Mouse (Mus musculus) embryo, embryonic 10.5 days (tissue): ENCODE measurements around the gene Kcnj16.
A peak's percentile ranks its signal among the peaks of the same experiment; 100 is the strongest.

Experiments used
- DNase-seq: peaks from one replicate; pipeline ENCODE4 v3.0.0-alpha.2; 2015; ENCODE audit warnings: low spot score

Gene Kcnj16

GRCm38 (mm10) chr11:110967762-110968135, at the start of gene Kcnj16:
Kcnj16 (plus strand) TSS chr11:110968033.
- DNase-seq: no peak

DNA sequence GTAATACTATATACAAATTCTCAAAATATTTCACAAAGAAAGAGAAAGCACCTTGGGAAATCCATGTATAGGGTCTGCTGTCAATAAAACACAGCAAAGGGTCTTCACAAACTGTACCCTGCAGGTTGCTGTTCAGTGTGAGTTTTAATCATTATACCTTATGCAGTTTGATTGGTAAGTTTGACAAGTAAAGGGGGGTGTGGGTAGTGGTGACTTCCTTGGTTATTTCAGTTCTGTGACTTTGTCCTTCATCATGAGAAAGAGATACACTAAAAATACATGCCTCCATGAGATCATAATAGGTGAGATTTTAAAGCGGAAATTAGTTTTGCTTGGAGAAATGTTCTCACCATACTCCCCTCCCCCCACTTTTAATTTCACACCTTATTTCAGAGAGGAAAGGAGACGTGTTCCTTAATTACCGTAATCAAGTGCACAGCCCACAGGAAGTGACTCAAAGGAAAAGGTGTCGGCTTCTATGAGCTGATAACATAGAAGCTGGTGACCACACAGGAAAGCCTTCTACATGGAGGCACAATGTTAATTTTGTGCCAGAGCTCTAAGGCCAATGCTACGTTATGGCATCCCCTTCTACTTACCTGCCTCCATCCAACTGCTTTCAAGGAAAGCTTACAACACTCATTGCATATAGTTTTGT, 48.9 kb upstream of the Kcnj16 start:
- DNase-seq: no peak

DNA sequence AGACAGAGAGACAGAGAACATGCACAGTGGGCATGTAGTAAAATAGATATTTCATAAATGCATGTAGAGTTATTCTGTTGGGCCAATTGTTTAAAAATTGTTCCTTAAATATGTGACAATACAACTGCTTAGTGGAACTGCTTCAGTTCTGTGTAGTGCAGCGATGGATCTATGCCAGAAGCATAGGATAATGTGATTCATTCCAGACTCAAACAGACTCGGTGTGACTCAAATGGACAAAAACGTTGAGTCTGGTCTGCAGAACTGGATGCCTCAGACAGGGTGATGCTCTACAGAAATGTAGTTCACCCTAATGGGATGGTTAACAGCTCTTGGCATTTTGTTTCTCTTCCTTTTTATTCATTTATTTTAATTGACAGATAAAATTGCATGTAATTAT, 32.1 kb upstream of the Kcnj16 start:
- no peak for DNase-seq

- no peak for DNase-seq
These were observed 25.6 kb upstream of the Kcnj16 start for GRCm38 (mm10) chr11:110942280-110942679.

DNA sequence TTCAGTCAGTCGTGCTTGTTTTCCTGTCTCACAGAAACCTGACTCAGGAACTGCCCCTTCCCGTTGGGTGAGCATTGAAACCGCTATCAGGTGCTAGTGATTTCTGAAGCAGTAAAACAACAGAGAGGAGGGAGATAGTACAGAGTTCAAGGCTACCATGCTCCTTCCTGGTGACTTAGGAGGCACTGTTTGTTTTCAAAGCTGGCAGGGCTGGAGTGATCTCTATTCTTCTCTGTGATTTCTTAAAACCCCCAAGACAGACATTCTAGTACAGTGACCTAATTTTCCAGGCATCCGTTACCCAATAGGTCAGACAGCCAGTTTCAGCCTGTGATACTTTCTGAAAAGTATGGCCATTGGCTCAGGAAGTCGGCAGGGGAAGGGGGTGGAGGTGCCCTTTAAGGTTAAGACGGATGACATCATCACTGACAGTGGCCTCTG, 25.1 kb upstream of the Kcnj16 start:
- peak; percentile 23 for DNase-seq

- peak; percentile 64 for DNase-seq
These were observed 11.2 kb upstream of the Kcnj16 start for GRCm38 (mm10) chr11:110956665-110957064.

DNA sequence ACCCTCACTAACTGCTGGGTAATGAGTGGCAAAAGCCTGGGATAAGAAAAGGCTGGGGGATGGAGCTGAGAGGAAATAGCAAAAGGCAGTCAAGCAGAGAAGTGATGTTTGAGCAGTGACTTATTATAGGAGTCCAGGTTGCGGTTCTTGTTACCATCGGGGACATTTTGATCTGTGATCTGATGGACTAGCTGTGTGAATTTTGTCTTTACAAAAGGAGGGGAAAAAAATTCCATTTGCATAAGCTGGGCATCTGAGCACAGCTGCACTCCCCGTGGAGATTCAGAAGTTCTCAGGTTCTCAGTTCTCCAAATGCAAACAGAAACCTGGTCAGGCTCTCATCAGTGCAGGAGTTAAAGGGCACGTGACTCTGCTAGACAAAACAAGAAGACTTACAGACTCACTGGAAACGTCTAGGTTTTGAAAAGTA, 6.2 kb upstream of the Kcnj16 start:
- DNase-seq: peak; percentile 47

GRCm38 (mm10) chr11:110967019-110967761, 643 bp upstream of the Kcnj16 start:
- no peak for DNase-seq

DNA sequence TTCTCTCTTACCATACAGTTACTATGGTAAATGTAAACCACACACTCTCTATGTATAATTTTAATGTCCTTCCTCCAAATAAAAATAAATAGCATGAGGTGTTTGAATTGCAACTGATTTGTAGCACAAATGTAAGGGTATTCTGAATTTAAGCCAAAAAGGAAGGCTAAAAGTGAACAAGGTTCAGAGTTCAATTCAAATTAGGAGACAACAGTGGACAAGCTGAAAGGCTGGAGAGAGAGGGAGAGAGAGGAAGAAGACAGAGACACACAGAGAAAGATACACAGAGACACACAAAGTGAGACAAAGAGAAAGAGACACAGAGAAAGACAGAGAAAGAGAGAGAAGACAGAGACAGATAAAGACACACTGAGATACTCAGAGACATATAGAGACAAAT, 1.1 kb downstream of the Kcnj16 start:
- DNase-seq: no peak

- no peak for DNase-seq
These were observed 17.7 kb downstream of the Kcnj16 start for GRCm38 (mm10) chr11:110985508-110985907.

DNA sequence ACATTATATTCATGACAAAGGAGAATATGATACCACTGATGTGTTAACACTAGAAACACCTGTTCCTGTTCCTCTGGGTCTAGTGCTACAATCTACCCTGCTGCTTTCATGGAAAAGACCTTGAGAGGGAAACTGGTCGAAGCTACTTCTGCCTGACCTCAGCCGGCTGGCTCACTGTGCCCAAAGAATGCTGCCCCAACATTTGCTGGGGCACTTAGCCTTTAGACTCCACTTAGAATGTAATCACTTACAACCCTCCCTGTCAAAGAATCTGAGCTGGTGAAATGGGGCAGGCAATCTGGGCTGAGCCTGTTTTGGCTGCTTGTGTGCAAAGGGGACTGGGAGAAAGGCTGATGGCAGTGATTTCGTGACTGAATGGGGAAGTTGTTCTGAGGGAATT, 18.1 kb downstream of the Kcnj16 start:
- peak; percentile 24 for DNase-seq

DNA sequence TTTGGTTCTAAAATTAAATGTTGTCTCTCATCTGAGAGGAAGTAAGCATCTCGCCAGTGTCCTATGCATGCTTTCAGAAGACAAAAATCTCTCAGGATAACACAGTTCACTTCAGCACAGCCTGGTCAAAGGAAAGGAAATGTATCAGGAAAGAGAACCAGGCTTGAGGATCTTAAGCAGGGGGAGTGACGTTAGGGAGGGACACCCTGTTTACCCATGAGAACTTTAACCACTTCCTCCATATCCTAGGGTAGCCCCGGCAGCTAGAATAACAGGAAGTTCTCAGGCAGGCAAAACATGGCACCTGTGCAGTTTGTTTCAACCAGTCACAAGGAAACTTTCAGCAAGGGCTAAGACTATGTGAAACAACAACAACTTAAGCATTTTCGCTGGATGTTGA, 25.8 kb downstream of the Kcnj16 start:
- no peak for DNase-seq

GRCm38 (mm10) chr11:110997211-110997610, 29.4 kb downstream of the Kcnj16 start:
- DNase-seq: no peak

- DNase-seq: no peak
These were observed 37.3 kb downstream of the Kcnj16 start for GRCm38 (mm10) chr11:111005103-111005502.

- peak; percentile 71 for DNase-seq
These were observed 41.6 kb downstream of the Kcnj16 start for GRCm38 (mm10) chr11:111009471-111009870.

DNA sequence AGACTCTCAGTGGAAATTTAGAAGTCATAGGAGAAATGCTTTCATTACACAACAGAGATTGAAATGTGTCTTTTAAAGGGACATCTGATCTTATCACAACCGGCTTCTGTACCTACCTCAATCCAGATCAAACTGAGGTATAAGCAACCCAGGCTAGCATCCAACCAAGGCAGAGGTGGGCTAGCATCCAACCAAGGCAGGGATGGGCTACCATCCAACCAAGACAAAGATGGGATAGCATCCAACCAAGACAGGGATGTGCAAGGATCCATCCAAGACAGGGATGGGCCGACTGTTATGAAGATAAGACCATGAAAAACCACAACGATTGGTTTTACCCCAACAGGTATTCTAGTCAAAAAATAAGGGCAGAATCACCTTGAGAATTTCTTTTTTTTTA, 48.4 kb downstream of the Kcnj16 start:
- no peak for DNase-seq

- DNase-seq: no peak
These were observed 52.4 kb downstream of the Kcnj16 start for GRCm38 (mm10) chr11:111020211-111020610.

- DNase-seq: peak; percentile 56
These were observed 54.9 kb downstream of the Kcnj16 start for GRCm38 (mm10) chr11:111022681-111023281.

DNA sequence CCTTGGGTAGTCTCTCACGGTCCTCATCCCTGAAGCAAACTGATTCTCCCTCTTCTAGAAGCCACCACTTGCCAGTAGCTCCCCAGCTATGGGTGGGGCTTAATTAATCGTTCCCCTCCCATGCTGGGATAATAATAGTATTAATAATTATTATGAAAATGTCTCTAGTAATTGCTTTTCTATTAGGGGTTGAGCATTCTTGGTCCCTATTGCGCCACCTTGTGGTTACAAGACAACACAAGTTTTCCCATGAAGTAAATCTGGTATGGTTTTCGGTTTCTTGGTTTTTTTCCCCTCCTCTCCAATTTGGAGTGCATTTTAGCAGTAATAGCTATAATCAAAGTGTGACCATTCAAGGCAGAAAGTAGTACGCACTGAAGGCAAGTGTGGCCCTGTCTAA, 74.3 kb downstream of the Kcnj16 start:
- DNase-seq: peak; percentile 63

DNA sequence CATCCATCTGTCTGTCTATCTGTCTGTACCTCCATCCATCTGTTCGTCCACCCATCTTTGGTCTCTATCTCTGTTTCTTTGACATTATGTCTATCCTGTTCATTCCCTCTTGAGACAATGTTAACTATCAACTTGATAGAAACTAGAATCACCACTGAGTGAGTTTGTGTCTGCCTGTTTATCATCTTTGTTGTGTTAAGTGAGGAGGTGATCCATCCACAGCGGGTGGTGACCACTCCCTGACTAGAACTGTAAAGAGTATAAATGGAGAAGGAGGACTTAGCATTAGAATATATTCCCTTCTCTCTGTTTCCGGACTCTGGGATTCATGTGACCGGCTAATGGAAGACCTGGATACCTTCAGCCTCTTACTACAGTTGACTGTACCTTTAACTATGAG, 75.5 kb downstream of the Kcnj16 start:
- no peak for DNase-seq

DNA sequence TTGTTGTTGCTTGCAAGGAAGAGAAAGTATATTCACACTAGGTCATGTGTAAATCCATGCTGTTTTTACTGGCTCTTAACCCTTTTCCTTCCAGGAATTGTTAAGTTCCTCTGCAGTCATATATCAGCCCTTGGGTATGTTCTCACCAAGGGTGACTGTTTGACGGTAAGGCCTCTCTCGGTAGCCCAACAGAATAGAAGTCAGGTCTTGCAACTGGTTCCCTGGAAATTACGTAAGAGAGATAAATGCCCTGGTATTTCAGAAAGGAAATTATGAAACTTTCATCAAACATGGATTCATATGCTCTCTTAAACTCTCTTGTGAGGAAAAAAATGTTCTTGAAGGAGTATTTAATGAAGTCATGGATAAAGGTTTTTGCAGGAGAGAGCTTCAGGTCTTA, 86.4 kb downstream of the Kcnj16 start:
- no peak for DNase-seq

GRCm38 (mm10) chr11:111054854-111055822, 87.3 kb downstream of the Kcnj16 start:
- DNase-seq: no peak
